Mouse (Mus musculus) neutrophil, adult 83 days (primary cell): ENCODE measurements around the gene Vamp1. TPM values are rescaled to one million over a fixed set of nuclear protein-coding genes. Genes with fewer than 3 reads are reported as not detected.

ENCODE experiments used
- total RNA-seq, 2 experiments: library from RNA; stranded (reverse); gene quantifications; one replicate each; pipeline ENCODE4 v1.2.4; 2023

The Vamp1 gene
- total RNA-seq = 10 to 100 TPM; 20.0 to 23.2 TPM

GRCm38 (mm10) chr6:125215148-125215954 lies at the start of gene Vamp1:
TSS of gene Vamp1 (plus strand) at chr6:125215551.

GRCm38 (mm10) chr6:125166051-125166751 lies 49.1 kb upstream of the Vamp1 start, which contains the start of gene Gapdh:
TSS of gene Gapdh (minus strand) at chr6:125166467.

GRCm38 (mm10) chr6:125191332-125192015 lies 23.9 kb upstream of the Vamp1 start, which contains the start of the genes Ncapd2 and Mrpl51:
TSS of gene Ncapd2 (minus strand) at chr6:125191701.
TSS of gene Mrpl51 (plus strand) at chr6:125191801.

GRCm38 (mm10) chr6:125231117-125232044 lies 16.0 kb downstream of the Vamp1 start, which contains the start of gene Tapbpl:
TSS of gene Tapbpl (minus strand) at chr6:125231860.

GRCm38 (mm10) chr6:125236782-125237181 lies 21.4 kb downstream of the Vamp1 start, which contains the start of gene Cd27:
TSS of gene Cd27 (minus strand) at chr6:125237010.

GRCm38 (mm10) chr6:125285890-125286289 lies 70.5 kb downstream of the Vamp1 start, which contains the start of gene Tuba3a:
TSS of gene Tuba3a (minus strand) at chr6:125286042.

Other genes starting within 250 kb of the Vamp1 start
- not detected for gene Pianp, start 218.9 kb upstream of the Vamp1 start, total RNA-seq
- 10 to 100 TPM; 68.3 to 71.3 TPM for gene Zfp384, start 206.4 kb upstream of the Vamp1 start, total RNA-seq
- 10 to 100 TPM; 63.2 to 66.2 TPM for gene Ing4, start 175.8 kb upstream of the Vamp1 start, total RNA-seq
- gene Acrbp, start 165.9 kb upstream of the Vamp1 start, total RNA-seq = 10 to 100 TPM; 14.2 to 19.9 TPM
- gene Lpar5, start 147.6 kb upstream of the Vamp1 start, total RNA-seq = 10 to 100 TPM; 11.4 to 13.2 TPM
- gene Chd4, start 119.6 kb upstream of the Vamp1 start, total RNA-seq = 100 to 1,000 TPM; 177 to 182 TPM
- gene Nop2, start 83.6 kb upstream of the Vamp1 start, total RNA-seq = 10 to 100 TPM; 17.7 to 18.4 TPM
- 10 to 100 TPM; 34.7 to 35.5 TPM for gene Iffo1, start 70.3 kb upstream of the Vamp1 start, total RNA-seq
- gene Gapdh, start 49.1 kb upstream of the Vamp1 start, total RNA-seq = 1,000 to 10,000 TPM; 1,411 to 1,465 TPM
- 100 to 1,000 TPM; 220 to 231 TPM for gene Ncapd2, start 23.9 kb upstream of the Vamp1 start, total RNA-seq
- gene Mrpl51, start 23.8 kb upstream of the Vamp1 start, total RNA-seq = 10 to 100 TPM; 54.5 to 57.4 TPM
- 10 to 100 TPM; 11.2 to 13.5 TPM for gene Tapbpl, start 16.3 kb downstream of the Vamp1 start, total RNA-seq
- 1 to 10 TPM in 1 of 2 experiments, not detected in 1; 1.7 TPM for gene Cd27, start 21.5 kb downstream of the Vamp1 start, total RNA-seq
- gene Tuba3a, start 70.5 kb downstream of the Vamp1 start, total RNA-seq = not detected
- 10 to 100 TPM; 46.0 to 64.6 TPM for gene Ltbr, start 98.3 kb downstream of the Vamp1 start, total RNA-seq
- gene Scnn1a, start 105.1 kb downstream of the Vamp1 start, total RNA-seq = 10 to 100 TPM; 10.3 to 10.4 TPM
- 100 to 1,000 TPM; 235 to 287 TPM for gene Tnfrsf1a, start 133.8 kb downstream of the Vamp1 start, total RNA-seq
- gene Plekhg6, start 165.2 kb downstream of the Vamp1 start, total RNA-seq = not detected